Mouse (Mus musculus) bone marrow, adult 2 months (tissue): ENCODE results near the gene Pygl. TPM values are rescaled to one million over a fixed set of nuclear protein-coding genes. Genes with fewer than 3 reads are reported as not detected.

Experiments used
- H3K27ac ChIP-seq: fragments of 200-500 bp; 2 replicates; pipeline ENCODE4 v1.5.1; 2012; ENCODE audit warnings: low read depth, mild to moderate bottlenecking, control low read depth, inconsistent platforms, low read length; ENCODE audit not compliant: control insufficient read depth, poor library complexity, insufficient read depth
- H3K4me1 ChIP-seq: fragments of 200-500 bp; 2 replicates; pipeline ENCODE4 v1.6.1; 2011; ENCODE audit warnings: low read length; ENCODE audit not compliant: control insufficient read depth, insufficient read depth
- H3K4me3 ChIP-seq: fragments of 200-500 bp; replicated peaks from 2 replicates; pipeline ENCODE3; 2011; ENCODE audit warnings: mild to moderate bottlenecking, low read depth, low read length, control low read depth; ENCODE audit not compliant: control insufficient read depth
- CTCF ChIP-seq: fragments of 200-500 bp; IDR thresholded peaks from 2 replicates; pipeline ENCODE4 v1.5.1; 2011; ENCODE audit warnings: low read length, control low read depth; ENCODE audit not compliant: control insufficient read depth, insufficient read depth
- POLR2A ChIP-seq: fragments of 200-500 bp; IDR thresholded peaks from 2 replicates; pipeline ENCODE4 v1.6.1; 2011; ENCODE audit warnings: low read depth, mild to moderate bottlenecking, control low read depth, low read length, borderline replicate concordance; ENCODE audit not compliant: control insufficient read depth
- WGBS: fragments of 180-500 bp; shearing (Covaris S2); methylation state at CpG from one replicate; pipeline ENCODE4 v1.1.7; 2018; 5-methylcytosine and 5-hydroxymethylcytosine counted together
- polyA plus RNA-seq: library from polyadenylated mRNA; stranded (reverse); fragments of >200 nt; gene quantifications from 2 replicates; pipeline ENCODE4 v1.2.4, GENCODE M21; 2011; ENCODE audit warnings: low replicate concordance; ENCODE audit not compliant: missing spikeins, insufficient read depth, insufficient read length

Pygl gene
- polyA plus RNA-seq, 1 experiment, result 101 TPM

DNA sequence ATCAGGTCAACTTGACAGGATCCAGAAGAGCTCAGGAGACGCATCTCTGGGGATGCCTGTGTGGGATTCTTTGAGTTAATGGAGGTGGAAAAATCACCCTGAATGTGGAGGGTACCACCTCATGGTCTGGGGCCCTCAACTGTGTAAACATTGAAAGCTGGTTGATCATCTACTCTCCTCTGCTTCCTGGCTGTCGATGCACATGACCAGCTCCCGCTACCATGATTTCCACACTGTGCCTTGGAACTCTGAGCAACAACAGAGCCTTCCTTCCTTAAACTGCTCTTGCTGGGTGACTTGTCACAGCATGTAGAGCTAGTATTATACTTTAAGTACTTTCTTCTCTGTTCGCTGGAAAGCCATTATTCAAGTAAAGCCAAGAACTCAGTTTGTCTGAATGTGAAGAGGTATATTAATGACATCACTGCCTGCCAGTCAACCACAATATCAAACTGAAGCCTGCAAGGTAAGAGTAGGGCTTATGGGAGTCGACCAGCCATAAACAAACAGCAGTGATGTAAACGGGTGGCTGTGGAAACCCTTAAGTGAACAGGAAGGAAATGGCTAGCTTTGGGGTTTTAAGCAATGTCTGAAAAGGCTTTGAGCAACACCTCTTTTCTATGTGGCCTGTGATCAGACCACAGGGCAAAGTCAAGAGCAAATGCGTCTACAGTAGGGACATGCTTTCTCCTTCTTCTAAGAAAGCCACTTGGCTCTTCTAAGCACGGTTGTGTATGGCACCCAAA is 12.3 kb downstream of the Pygl start:
- TF ChIP-seq CTCF, result no peak
- no peak for TF ChIP-seq POLR2A
- WGBS, result 18% methylated on average over 8 of the region's 8 CpGs
- Histone ChIP-seq H3K4me1 (peaks cover 1% of the 10 kb centered on the region), H3K27ac (peak overlapping the region; percentile 79), H3K4me3 (no peak overlapping the region)

GRCm38 (mm10) chr12:70216229-70216800 is 15.0 kb downstream of the Pygl start:
- Histone ChIP-seq H3K27ac (no peak overlapping the region), H3K4me1 (peaks cover 3% of the 10 kb centered on the region), H3K4me3 (no peak overlapping the region)
- no peak for TF ChIP-seq CTCF
- no peak for TF ChIP-seq POLR2A
- 85% methylated on average over 16 of the region's 16 CpGs for WGBS

- 67% methylated on average over 8 of the region's 8 CpGs for WGBS
- Histone ChIP-seq H3K27ac (no peak overlapping the region), H3K4me1 (peaks cover 3% of the 10 kb centered on the region; the same call in 1 of the 2 replicates), H3K4me3 (no peak overlapping the region)
- TF ChIP-seq CTCF, result no peak
Observed at GRCm38 (mm10) chr12:70214281-70214680, 17.0 kb downstream of the Pygl start.

DNA sequence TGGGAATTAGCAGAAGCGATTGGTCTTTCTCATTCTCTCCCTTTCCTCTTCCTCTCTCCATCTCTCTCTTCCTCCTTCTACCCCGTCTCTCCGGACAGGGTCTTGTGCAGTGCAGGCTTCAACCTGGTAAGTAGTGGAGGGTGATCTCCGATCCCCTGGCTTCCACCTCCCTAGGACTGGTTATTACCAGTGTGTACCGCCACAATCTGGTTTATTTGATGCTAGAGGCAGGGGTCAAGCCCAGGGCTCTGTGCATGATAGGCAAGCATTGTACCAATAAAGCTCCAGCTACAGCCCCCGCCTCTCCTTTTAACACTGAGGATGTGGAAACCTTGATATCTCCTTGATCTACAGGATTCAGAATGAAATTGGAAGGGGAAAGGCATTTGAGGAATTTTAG is 17.7 kb downstream of the Pygl start:
- 79% methylated on average over 6 of the region's 6 CpGs for WGBS
- Histone ChIP-seq H3K27ac (no peak overlapping the region), H3K4me1 (peaks cover 3% of the 10 kb centered on the region; the same call in 1 of the 2 replicates), H3K4me3 (no peak overlapping the region)
- TF ChIP-seq POLR2A, result no peak
- TF ChIP-seq CTCF, result no peak

- WGBS, result 80% methylated on average over 4 of the region's 4 CpGs
- TF ChIP-seq CTCF (no peak), POLR2A (no peak)
- no peak overlapping the region for H3K27ac ChIP-seq
- no peak overlapping the region for H3K4me3 ChIP-seq
- H3K4me1 ChIP-seq, result peaks cover 1% of the 10 kb centered on the region; the same call in 1 of the 2 replicates
Observed at GRCm38 (mm10) chr12:70212501-70212900, 18.8 kb downstream of the Pygl start.

- H3K4me1 ChIP-seq, result peaks cover 1% of the 10 kb centered on the region; the same call in 1 of the 2 replicates
- no peak for TF ChIP-seq CTCF
- no peak for TF ChIP-seq POLR2A
- H3K27ac ChIP-seq, result no peak overlapping the region
- no peak overlapping the region for H3K4me3 ChIP-seq
- WGBS, result 79% methylated on average over 5 of the region's 5 CpGs
Observed at GRCm38 (mm10) chr12:70208214-70208613, 23.1 kb downstream of the Pygl start.

DNA sequence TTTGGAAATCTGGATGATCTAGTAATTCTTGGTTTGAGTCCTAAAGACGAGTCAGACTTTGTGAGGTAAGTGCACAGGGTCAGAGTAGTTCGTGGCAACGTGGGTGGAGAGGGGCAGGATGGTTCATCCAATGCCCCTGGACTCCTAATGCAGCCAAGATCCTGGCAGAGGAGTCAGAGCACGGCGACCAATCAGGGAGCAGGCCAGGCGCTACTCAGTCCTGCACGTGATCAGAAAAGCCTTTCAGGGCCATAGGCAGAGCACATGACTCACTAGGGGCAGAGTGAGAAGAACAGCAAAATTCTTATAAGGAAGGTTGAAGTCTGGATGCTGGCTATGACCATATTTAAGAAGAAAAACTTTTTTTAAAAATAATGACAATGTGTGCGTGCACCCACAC is 26.9 kb downstream of the Pygl start:
- Histone ChIP-seq H3K27ac (no peak overlapping the region), H3K4me1 (no peaks in the 10 kb centered on the region; the same call in 1 of the 2 replicates), H3K4me3 (no peak overlapping the region)
- WGBS, result 88% methylated on average over 8 of the region's 8 CpGs
- no peak for TF ChIP-seq CTCF
- TF ChIP-seq POLR2A, result no peak

DNA sequence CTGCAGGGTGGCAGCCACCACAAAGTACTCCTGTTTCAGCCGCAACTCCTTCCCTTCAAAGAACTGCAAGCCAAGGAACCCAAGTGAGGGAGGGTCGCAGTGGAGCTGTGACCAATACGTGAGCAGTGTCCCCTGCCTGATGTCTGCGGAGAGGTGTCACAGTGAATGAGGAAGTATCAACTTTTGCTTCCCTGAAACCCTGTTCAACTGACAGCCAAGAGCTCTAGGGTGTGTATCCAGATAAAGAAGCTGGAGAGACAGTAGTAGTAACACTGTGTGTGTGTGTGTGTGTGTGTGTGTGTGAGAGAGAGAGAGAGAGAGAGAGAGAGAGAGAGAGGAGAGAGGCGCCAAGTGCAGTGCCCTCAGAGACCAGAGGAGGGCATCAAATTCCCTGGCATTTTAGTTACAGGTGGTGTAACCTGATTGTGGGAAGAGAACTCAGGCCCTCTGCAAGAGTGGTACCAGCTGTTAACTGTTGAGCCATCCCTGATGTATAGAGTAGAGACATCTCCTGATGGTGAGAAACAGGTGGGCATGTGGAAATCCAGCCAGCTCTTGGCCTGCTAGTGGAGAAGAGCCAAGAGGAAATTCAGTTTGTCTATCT is 29.3 kb downstream of the Pygl start:
- H3K27ac ChIP-seq, result no peak overlapping the region
- no peak overlapping the region for H3K4me3 ChIP-seq
- WGBS, result 43% methylated on average over 5 of the region's 5 CpGs
- no peaks in the 10 kb centered on the region for H3K4me1 ChIP-seq
- TF ChIP-seq CTCF, result no peak
- TF ChIP-seq POLR2A, result no peak

DNA sequence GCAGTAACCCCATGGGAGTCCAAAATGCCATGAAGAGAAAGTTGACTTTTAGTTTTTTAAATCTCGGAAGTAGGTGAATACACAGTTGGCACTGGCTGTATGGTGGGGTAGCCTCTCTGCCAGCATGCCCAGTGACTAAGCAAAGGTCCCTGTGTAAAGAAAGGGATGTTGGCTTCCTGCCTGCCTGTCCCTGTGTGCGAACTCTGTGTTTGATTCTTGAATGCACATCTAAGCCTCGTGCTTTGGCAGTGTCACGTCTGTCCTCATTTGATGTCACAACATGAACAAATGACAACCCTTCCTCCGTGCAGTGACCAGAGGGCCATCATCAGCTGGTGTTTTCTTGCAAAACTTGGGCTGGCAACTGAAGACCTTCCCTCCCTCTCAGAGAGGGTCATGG is 34.9 kb downstream of the Pygl start:
- no peak for TF ChIP-seq POLR2A
- no peak for TF ChIP-seq CTCF

More for the DNA sequence above, 34.9 kb downstream of the Pygl start:
- whole genome bisulfite sequencing, result 72% methylated on average over 5 of the region's 5 CpGs
- Histone ChIP-seq H3K4me3 (no peak overlapping the region), H3K4me1 (no peaks in the 10 kb centered on the region), H3K27ac (no peak overlapping the region)
